In genomic region chr1:131962606-131963084, GRCm38 (mm10) we compare ENCODE assay signal across 8 mouse cellular contexts. TPM values are rescaled to one million over a fixed set of nuclear protein-coding genes. Genes with fewer than 3 reads are reported as not detected.
DNase-seq lines count a peak whose midpoint lies in the region; ATAC-seq lines count a peak whose summit lies in the region.

Gene Slc45a3 (plus strand): TSS chr1:131962967.

- intact Hi-C loops in heart, postnatal 14 days (cut with DNase I) = no loop called here

- H3K9me3 ChIP-seq in limb, embryonic 11.5 days (ENCODE audit: control insufficient read depth, low read length) = no peaks in the 10 kb centered on the region
- no peaks in the 10 kb centered on the region for H3K9me3 ChIP-seq in midbrain, embryonic 14.5 days (ENCODE audit: control insufficient read depth, low read length)

- peak; percentile 58; the same call in 1 of the 2 replicates for ATAC-seq in limb, embryonic 11.5 days (ENCODE audit: insufficient number of reproducible peaks, low FRiP score, low TSS enrichment, low read depth)
- peak; percentile 74 for ATAC-seq in midbrain, embryonic 14.5 days (ENCODE audit: low FRiP score, low TSS enrichment)

- WGBS in limb, embryonic 11.5 days = under 1% methylated on average over 35 of the region's 35 CpGs
- under 1% methylated on average over 35 of the region's 35 CpGs for WGBS in midbrain, embryonic 14.5 days

- peak within 1 kb of the TSS; percentile 55 for H3K9ac ChIP-seq in limb, embryonic 11.5 days (ENCODE audit: low read length)
- H3K9ac ChIP-seq in midbrain, embryonic 14.5 days (replicated peaks; ENCODE audit: low read length) = peak within 1 kb of the TSS; percentile 66

- H3K4me3 ChIP-seq in limb, embryonic 11.5 days (ENCODE audit: low read depth, low read length) = peak within 1 kb of the TSS; percentile 65
- peak within 1 kb of the TSS; percentile 82 for H3K4me3 ChIP-seq in midbrain, embryonic 14.5 days (replicated peaks; ENCODE audit: low read depth, low read length)

- peak; percentile 27 for DNase-seq in thymus, postnatal 0 days (ENCODE audit: low spot score)
- DNase-seq in thymus, postnatal 36 days = no peak
- peak; percentile 68 for DNase-seq in embryo, embryonic 10.5 days (ENCODE audit: low spot score)
- peak; percentile 60 to 67 for DNase-seq in heart, postnatal 14 days
- peak; percentile 61 for DNase-seq in limb, embryonic 11.5 days (ENCODE audit: low spot score)
- peak; percentile 77 for DNase-seq in midbrain, embryonic 14.5 days
- DNase-seq in layer of hippocampus, postnatal 14 days (ENCODE audit: low spot score in 2 of 2) = no peak
- no peak for DNase-seq in B cell, adult 2 months

- no peaks in the 10 kb centered on the region for H3K36me3 ChIP-seq in limb, embryonic 11.5 days (ENCODE audit: control insufficient read depth, insufficient read depth, low read length)
- no peaks in the 10 kb centered on the region for H3K36me3 ChIP-seq in midbrain, embryonic 14.5 days (ENCODE audit: control insufficient read depth, insufficient read depth, low read length)

- peak within 1 kb of the TSS; percentile 99 for H3K4me2 ChIP-seq in limb, embryonic 11.5 days (ENCODE audit: low read depth, severe bottlenecking)
- H3K4me2 ChIP-seq in midbrain, embryonic 14.5 days (ENCODE audit: low read length) = peak within 1 kb of the TSS; percentile 99

- H3K4me1 ChIP-seq in limb, embryonic 11.5 days (ENCODE audit: control insufficient read depth, insufficient read depth, low read length) = peaks cover 11% of the 10 kb centered on the region
- H3K4me1 ChIP-seq in midbrain, embryonic 14.5 days (ENCODE audit: control insufficient read depth, insufficient read depth, low read length) = peaks cover 17% of the 10 kb centered on the region

- H3K27ac ChIP-seq in limb, embryonic 11.5 days (replicated peaks; ENCODE audit: low read depth, low read length) = no peak within 1 kb of the TSS
- H3K27ac ChIP-seq in midbrain, embryonic 14.5 days (replicated peaks; ENCODE audit: low read depth, low read length) = 0 out of 2 replicates have a peak within 1 kb of the TSS, but pooled peaks have one; percentile 1

- H3K27me3 ChIP-seq in limb, embryonic 11.5 days (ENCODE audit: control insufficient read depth, insufficient read depth, low read length) = peaks cover 21% of the 10 kb centered on the region
- peaks cover 10% of the 10 kb centered on the region; the same call in 1 of the 2 replicates for H3K27me3 ChIP-seq in midbrain, embryonic 14.5 days (ENCODE audit: control insufficient read depth, insufficient read depth, low read length)

RNA-seq across cellular contexts. Expression of gene Slc45a3, which starts in this region (rescaled TPM):
- 2.7 and 3.0 TPM in 2 replicates for polyA plus RNA-seq in thymus, postnatal 0 days (2015; fragmentation: Nextera tagmentation; extraction: Ambion mirVana)
- total RNA-seq in heart, postnatal 14 days (2021) = 1 to 10 TPM; 6.1 to 8.2 TPM
- polyA plus RNA-seq in limb, embryonic 11.5 days (2014; fragmentation: Nextera tagmentation; extraction: Ambion mirVana) = 1.7 and 2.3 TPM in 2 replicates
- 2.6 and 6.4 TPM in 2 replicates for polyA plus RNA-seq in midbrain, embryonic 14.5 days (2014; fragmentation: Nextera tagmentation; extraction: Ambion mirVana)
- total RNA-seq in layer of hippocampus, postnatal 14 days (2021) = 1 to 10 TPM; 2.0 to 2.6 TPM

Comparison
In these comparisons a context has a peak if more than half of its experiments do, and no peak if none do; other contexts are left out.
1. DNase-seq: peak in thymus, postnatal 0 days (single experiment), embryo, embryonic 10.5 days (single experiment), heart, postnatal 14 days (2 of 2), limb, embryonic 11.5 days (single experiment) and midbrain, embryonic 14.5 days (single experiment); none in thymus, postnatal 36 days (0 of 2), layer of hippocampus, postnatal 14 days (0 of 2) and B cell, adult 2 months (0 of 2).